Mouse (Mus musculus) liver, embryonic 14.5 days (tissue): Measurements from ENCODE around the gene Slc39a10.

ENCODE experiments used
- CTCF ChIP-seq: IDR thresholded peaks from 2 replicates; pipeline ENCODE4 v1.5.1; 2016; ENCODE audit warnings: antibody characterized with exemption, low read depth, control low read depth
- EP300 ChIP-seq: IDR thresholded peaks from 2 replicates; pipeline ENCODE4 v1.6.1; 2016; ENCODE audit warnings: antibody characterized with exemption, low read depth

GRCm38 (mm10) chr1:46924992-46925391 lies 32.3 kb upstream of the Slc39a10 start:
- TF ChIP-seq EP300: no peak
- no peak for TF ChIP-seq CTCF
